Mouse (Mus musculus) brain, embryonic 14.5 days (tissue): ENCODE data around the gene Snrpn. TPM values are rescaled to one million over a fixed set of nuclear protein-coding genes. Genes with fewer than 3 reads are reported as not detected.

Source experiments
- DNase-seq: peaks from one replicate; pipeline ENCODE4 v3.0.0-alpha.2; 2011; ENCODE audit warnings: low read depth
- CTCF ChIP-seq: fragments of 200-500 bp; IDR thresholded peaks from 2 replicates; pipeline ENCODE4 v1.5.1; 2012; ENCODE audit warnings: inconsistent platforms, mild to moderate bottlenecking, moderate library complexity, borderline replicate concordance; ENCODE audit not compliant: insufficient read depth, insufficient read length; ENCODE audit errors: extremely low read depth
- POLR2A ChIP-seq: fragments of 200-500 bp; IDR thresholded peaks from 2 replicates; pipeline ENCODE4 v1.6.1; 2012; ENCODE audit warnings: mild to moderate bottlenecking, inconsistent platforms, borderline replicate concordance; ENCODE audit not compliant: poor library complexity, insufficient read depth, insufficient read length, severe bottlenecking; ENCODE audit errors: extremely low read depth
- polyA plus RNA-seq: library from polyadenylated mRNA; depleted of rRNA; stranded (reverse); fragments of >200 nt; gene quantifications from 2 replicates; pipeline ENCODE4 v1.2.3, GENCODE M21; 2012; rRNA removed

Gene Snrpn
- 382 and 484 TPM in 2 replicates for polyA plus RNA-seq

- peak; percentile 92 for DNase-seq
- TF ChIP-seq POLR2A = no peak
- no peak for TF ChIP-seq CTCF
Observed at GRCm38 (mm10) chr7:60139742-60140480, at the start of gene Snrpn. Gene Snrpn (minus strand): TSS chr7:60140219.

- TF ChIP-seq POLR2A = no peak
- no peak for TF ChIP-seq CTCF
- DNase-seq = peak; percentile 94
Observed at GRCm38 (mm10) chr7:60170250-60171185, 30.5 kb upstream of the Snrpn start.

- DNase-seq = no peak
- TF ChIP-seq POLR2A (no peak), CTCF (no peak)
Observed at GRCm38 (mm10) chr7:60125332-60125731, 14.7 kb downstream of the Snrpn start.

- DNase-seq = peak; percentile 40
Observed at GRCm38 (mm10) chr7:60123086-60123624, 16.9 kb downstream of the Snrpn start.

- no peak for TF ChIP-seq POLR2A
- no peak for TF ChIP-seq CTCF
- peak; percentile 8 for DNase-seq
Observed at GRCm38 (mm10) chr7:60122434-60123085, 17.5 kb downstream of the Snrpn start.

- TF ChIP-seq POLR2A = no peak
- no peak for TF ChIP-seq CTCF
Observed at GRCm38 (mm10) chr7:60097154-60097859, 42.7 kb downstream of the Snrpn start.

GRCm38 (mm10) chr7:60076301-60076700, 63.7 kb downstream of the Snrpn start:
- peak; percentile 76 for DNase-seq
- TF ChIP-seq CTCF (no peak), POLR2A (no peak)

More at GRCm38 (mm10) chr7:60097154-60097859, 42.7 kb downstream of the Snrpn start:
- peak; percentile 91 for DNase-seq

GRCm38 (mm10) chr7:60047481-60048201, 92.4 kb downstream of the Snrpn start:
- TF ChIP-seq CTCF = no peak
- no peak for TF ChIP-seq POLR2A
- DNase-seq = peak; percentile 89

GRCm38 (mm10) chr7:60013186-60013585, 126.8 kb downstream of the Snrpn start:
- DNase-seq = no peak
- no peak for TF ChIP-seq POLR2A

GRCm38 (mm10) chr7:60007727-60008360, 132.2 kb downstream of the Snrpn start:
- TF ChIP-seq POLR2A (no peak), CTCF (no peak)
- DNase-seq = peak; percentile 44
